Mouse (Mus musculus) neural tube, embryonic 14.5 days (tissue): ENCODE data around the gene Arrdc3. TPM values are rescaled to one million over a fixed set of nuclear protein-coding genes. Genes with fewer than 3 reads are reported as not detected.
"Not testable (repeated sequence)": the region's sequence is repeated elsewhere in the genome, so short reads cannot be mapped to it uniquely, and the experiment has no call there.

Source experiments
- ATAC-seq: fragments of 200-750 bp; cut with Nextera tagmentation; 2 replicates; pipeline ENCODE4 v1.8.0; 2017; ENCODE audit warnings: low read depth, mild to moderate bottlenecking, moderate TSS enrichment, moderate library complexity
- H3K27ac ChIP-seq: fragments of 300-500 bp; sonication (generic); 2 replicates; pipeline ENCODE4 v1.5.1; 2014; ENCODE audit warnings: low read depth, mild to moderate bottlenecking, control low read depth, low read length, moderate library complexity, mixed read lengths
- H3K27me3 ChIP-seq: fragments of 300-500 bp; sonication (generic); 2 replicates; pipeline ENCODE4 v1.6.1; 2014; ENCODE audit warnings: low read length; ENCODE audit not compliant: control insufficient read depth, insufficient read depth
- H3K36me3 ChIP-seq: fragments of 300-500 bp; sonication (generic); 2 replicates; pipeline ENCODE4 v1.6.1; 2014; ENCODE audit warnings: low read length, mixed read lengths; ENCODE audit not compliant: control insufficient read depth, insufficient read depth
- H3K4me1 ChIP-seq: fragments of 300-500 bp; sonication (generic); 2 replicates; pipeline ENCODE4 v1.6.1; 2014; ENCODE audit warnings: low read length; ENCODE audit not compliant: control insufficient read depth, insufficient read depth
- H3K4me2 ChIP-seq: fragments of 300-500 bp; sonication (generic); 2 replicates; pipeline ENCODE4 v1.6.1; 2014; ENCODE audit warnings: mild to moderate bottlenecking, low read depth, low read length, control low read depth
- H3K4me3 ChIP-seq: fragments of 300-500 bp; sonication (generic); 2 replicates; pipeline ENCODE4 v1.5.1; 2014; ENCODE audit warnings: low read depth, low read length, control low read depth, mixed read lengths
- H3K9ac ChIP-seq: fragments of 300-500 bp; sonication (generic); replicated peaks from 2 replicates; pipeline ENCODE4 v1.6.1; 2014; ENCODE audit warnings: low read depth, mild to moderate bottlenecking, control low read depth, low read length, mixed read lengths
- H3K9me3 ChIP-seq: fragments of 300-500 bp; sonication (generic); 2 replicates; pipeline ENCODE4 v1.6.1; 2016; ENCODE audit warnings: low read length; ENCODE audit not compliant: control insufficient read depth
- WGBS: fragments of 180-500 bp; shearing (Covaris S2); extraction: QIAGEN DNeasy Blood & Tissue Kit; methylation state at CpG from one replicate; pipeline ENCODE4 v1.1.7; 2014; 5-methylcytosine and 5-hydroxymethylcytosine counted together
- polyA plus RNA-seq: library from polyadenylated mRNA; unstranded; fragments of >200 nt; fragmentation: Nextera tagmentation; extraction: Ambion mirVana; gene quantifications from 2 replicates; pipeline ENCODE4 v1.2.1, GENCODE M21; 2014

Gene Arrdc3
- polyA plus RNA-seq, 1 experiment from 2014 or later: 38.3 TPM

DNA sequence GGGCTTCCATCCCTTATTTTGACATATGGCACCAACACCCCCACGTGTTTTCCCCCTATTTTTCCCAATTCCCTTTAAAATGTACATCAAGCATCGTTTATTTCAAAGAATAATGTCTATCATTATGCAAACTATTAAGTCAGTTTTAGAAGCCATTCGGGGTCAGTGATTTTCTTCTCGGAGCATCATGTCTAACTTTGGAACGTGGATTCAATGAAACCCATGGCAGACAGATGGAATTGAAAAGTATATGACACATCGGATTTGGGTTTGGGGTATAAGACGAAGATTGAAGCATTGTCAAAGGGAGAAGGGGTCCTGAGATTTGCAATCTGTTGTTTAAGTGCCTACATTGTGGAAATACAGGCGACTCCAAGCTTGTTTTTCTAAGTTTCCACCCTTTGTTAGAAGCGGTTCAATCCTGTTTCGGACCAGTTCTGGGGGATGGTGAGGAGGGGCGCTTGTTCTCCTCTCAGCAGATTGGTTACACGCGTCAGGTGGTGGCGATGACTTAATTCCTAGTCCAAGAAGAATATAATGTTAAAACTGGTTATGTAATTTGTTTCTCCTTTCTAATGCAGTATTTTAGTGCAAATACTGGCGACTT, 1.3 kb downstream of the Arrdc3 start:
- Histone ChIP-seq H3K27ac (peak overlapping the region; percentile 100), H3K4me2 (peak overlapping the region; percentile 51), H3K9ac (peak overlapping the region; percentile 100), H3K4me1 (no peaks in the 10 kb centered on the region; the same call in 1 of the 2 replicates), H3K9me3 (no peaks in the 10 kb centered on the region), H3K4me3 (peak overlapping the region; percentile 93), H3K27me3 (no peaks in the 10 kb centered on the region), H3K36me3 (peaks cover 11% of the 10 kb centered on the region; the same call in 1 of the 2 replicates)
- WGBS: under 1% methylated on average over 15 of the region's 15 CpGs
- no peak for ATAC-seq

GRCm38 (mm10) chr13:80885103-80885833, 2.1 kb downstream of the Arrdc3 start:
- peak overlapping the region; percentile 100 for H3K27ac ChIP-seq
- H3K4me3 ChIP-seq: peak overlapping the region; percentile 93
- peak overlapping the region; percentile 100 for H3K9ac ChIP-seq
- no peaks in the 10 kb centered on the region for H3K9me3 ChIP-seq
- ATAC-seq: peak; percentile 91
- no peaks in the 10 kb centered on the region; the same call in 1 of the 2 replicates for H3K4me1 ChIP-seq
- under 1% methylated on average over 47 of the region's 47 CpGs for WGBS
- no peaks in the 10 kb centered on the region for H3K27me3 ChIP-seq
- H3K4me2 ChIP-seq: peak overlapping the region; percentile 51
- H3K36me3 ChIP-seq: peaks cover 14% of the 10 kb centered on the region; the same call in 1 of the 2 replicates

DNA sequence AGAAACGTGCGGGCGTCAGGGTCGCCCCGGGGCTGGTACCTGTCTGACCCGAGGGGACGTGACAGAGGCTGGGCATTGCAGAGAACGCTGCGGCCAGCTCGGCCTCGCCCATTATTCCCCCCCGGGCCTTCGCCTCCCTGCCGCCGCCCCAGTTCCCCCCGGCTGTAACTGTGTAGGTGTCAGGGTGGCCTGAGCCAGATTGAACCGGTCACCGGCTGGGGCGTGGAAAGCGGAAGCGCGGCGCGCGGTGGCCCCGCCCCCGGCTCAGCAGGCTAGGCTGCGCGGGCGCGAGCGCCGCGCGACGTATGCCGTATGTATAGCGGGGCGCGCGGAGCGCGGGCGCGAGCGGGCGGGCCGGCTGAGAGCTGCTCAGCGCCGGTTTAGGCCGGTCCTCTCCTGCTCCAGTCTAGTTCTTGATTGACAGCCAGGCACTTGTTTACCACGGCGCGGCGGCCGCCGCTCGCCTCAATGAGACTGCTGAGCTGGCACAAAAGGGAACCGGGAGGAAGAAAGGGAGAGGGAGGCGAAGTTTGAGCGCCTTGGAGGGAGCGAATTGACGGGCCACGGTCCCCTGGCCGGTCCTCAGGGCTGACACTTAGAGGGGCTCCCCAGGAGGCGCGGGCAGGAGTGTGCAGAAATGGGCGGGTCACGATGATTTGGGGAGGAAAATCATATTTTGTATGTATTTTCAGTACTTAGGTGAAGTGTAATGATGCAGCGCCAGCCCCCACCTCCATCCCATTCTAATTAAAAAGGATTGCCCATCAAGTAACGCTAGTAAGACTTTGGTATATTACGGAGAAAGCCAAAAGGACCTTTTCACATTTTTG, 2.9 kb downstream of the Arrdc3 start:
- Histone ChIP-seq H3K9ac (peak overlapping the region; percentile 100), H3K9me3 (no peaks in the 10 kb centered on the region), H3K36me3 (peaks cover 22% of the 10 kb centered on the region), H3K27ac (peak overlapping the region; percentile 100), H3K4me1 (no peaks in the 10 kb centered on the region; the same call in 1 of the 2 replicates), H3K4me3 (peak overlapping the region; percentile 93), H3K27me3 (no peaks in the 10 kb centered on the region), H3K4me2 (peak overlapping the region; percentile 39)
- ATAC-seq: peak; percentile 92
- under 1% methylated on average over 69 of the region's 72 CpGs for WGBS

DNA sequence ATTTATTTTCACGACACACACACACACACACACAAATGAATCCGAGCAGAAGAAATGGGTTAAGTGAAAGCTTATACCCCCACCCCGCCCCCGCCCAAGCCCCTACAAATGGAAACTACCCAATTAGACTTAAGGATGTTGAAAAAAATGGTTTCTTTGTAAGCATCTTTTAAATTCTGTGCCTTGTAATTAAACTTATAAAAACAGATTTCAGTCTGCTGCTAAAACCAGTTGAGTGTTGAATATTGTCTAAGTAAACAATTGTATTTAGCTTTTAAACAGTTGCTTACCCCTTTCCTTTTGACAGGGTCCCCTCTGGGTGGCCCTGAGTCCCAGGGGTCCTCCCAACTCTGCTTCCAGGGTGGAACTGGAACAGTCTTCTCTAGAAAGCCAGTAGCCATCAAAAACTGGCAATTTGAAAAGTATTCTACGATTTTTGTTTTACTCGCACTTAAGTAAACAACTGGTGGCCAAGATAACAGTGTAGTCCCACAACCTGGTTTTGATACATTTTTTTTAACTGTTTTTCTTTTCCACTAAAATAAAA, 3.6 kb downstream of the Arrdc3 start:
- Histone ChIP-seq H3K27me3 (no peaks in the 10 kb centered on the region), H3K4me3 (peak overlapping the region; percentile 93)

DNA sequence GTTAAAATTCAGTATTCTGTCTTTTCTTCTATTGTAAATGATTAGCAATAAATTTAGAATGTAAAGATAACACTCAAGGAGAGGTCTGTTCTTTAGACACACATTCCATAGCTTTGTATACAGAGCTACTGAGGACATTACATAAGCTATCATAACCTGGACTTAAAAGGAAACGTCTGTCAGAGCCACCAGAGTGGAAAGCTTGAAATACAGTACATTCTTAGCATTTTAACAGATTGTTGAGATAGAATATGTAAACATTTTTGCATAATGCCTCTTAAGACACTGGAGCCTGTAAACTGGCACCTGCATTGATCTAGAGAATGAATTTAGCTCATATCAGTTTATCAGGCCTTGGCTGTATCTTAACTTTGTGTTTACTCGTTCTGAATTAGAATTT, 4.7 kb downstream of the Arrdc3 start:
- no peak overlapping the region for H3K27ac ChIP-seq
- no peaks in the 10 kb centered on the region for H3K4me1 ChIP-seq
- no peak overlapping the region for H3K4me2 ChIP-seq
- H3K9me3 ChIP-seq: no peaks in the 10 kb centered on the region
- peaks cover 32% of the 10 kb centered on the region for H3K36me3 ChIP-seq
- no peak overlapping the region for H3K4me3 ChIP-seq
- no peak overlapping the region for H3K9ac ChIP-seq
- no peak for ATAC-seq
- WGBS: 70% methylated on average over 2 of the region's 2 CpGs
- no peaks in the 10 kb centered on the region for H3K27me3 ChIP-seq

More for the DNA sequence above, 3.6 kb downstream of the Arrdc3 start:
- no peak for ATAC-seq
- Histone ChIP-seq H3K36me3 (peaks cover 27% of the 10 kb centered on the region), H3K9me3 (no peaks in the 10 kb centered on the region), H3K9ac (peak overlapping the region; percentile 100), H3K27ac (peak overlapping the region; percentile 100), H3K4me1 (no peaks in the 10 kb centered on the region; the same call in 1 of the 2 replicates), H3K4me2 (peak overlapping the region; percentile 39)
- WGBS: 18% methylated on average over 6 of the region's 6 CpGs

DNA sequence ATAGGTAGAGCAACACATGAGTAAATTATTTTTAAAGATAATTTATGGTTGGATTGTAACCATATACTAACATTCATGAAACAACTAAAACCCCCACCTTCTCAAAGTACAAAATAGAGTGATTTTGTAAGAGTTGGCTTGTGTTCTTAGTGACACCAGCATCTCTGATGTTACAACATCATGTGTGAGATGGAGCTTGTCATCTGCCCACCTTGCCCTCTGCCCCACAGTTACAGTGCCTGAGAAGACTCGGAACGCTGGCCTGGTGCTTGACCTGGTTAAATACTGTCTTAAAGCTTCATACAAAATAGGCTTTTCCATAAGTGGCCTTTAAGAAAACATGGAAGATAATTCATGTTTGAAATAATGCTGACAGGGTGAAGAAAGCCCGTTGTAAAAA, 11.7 kb downstream of the Arrdc3 start:
- H3K27ac ChIP-seq, H3K4me2 ChIP-seq, H3K4me1 ChIP-seq, H3K9me3 ChIP-seq, H3K27me3 ChIP-seq, H3K9ac ChIP-seq, H3K4me3 ChIP-seq: not testable (repeated sequence)
- peaks cover 42% of the 10 kb centered on the region for H3K36me3 ChIP-seq
- 0 out of 2 replicates have a peak, but pooled peaks have one; percentile 29 for ATAC-seq
- WGBS: 87% methylated on average over 3 of the region's 3 CpGs

GRCm38 (mm10) chr13:80897411-80897810, 14.2 kb downstream of the Arrdc3 start:
- Histone ChIP-seq H3K27me3 (no peaks in the 10 kb centered on the region), H3K4me1 (no peaks in the 10 kb centered on the region), H3K9ac (no peak overlapping the region), H3K36me3 (peaks cover 24% of the 10 kb centered on the region), H3K27ac (no peak overlapping the region), H3K4me3 (no peak overlapping the region), H3K9me3 (no peaks in the 10 kb centered on the region), H3K4me2 (no peak overlapping the region)
- 65% methylated on average over 1 of the region's 1 CpGs for WGBS
- 0 out of 2 replicates have a peak, but pooled peaks have one; percentile 15 for ATAC-seq

GRCm38 (mm10) chr13:80898095-80898494, 14.9 kb downstream of the Arrdc3 start:
- Histone ChIP-seq H3K36me3 (peaks cover 19% of the 10 kb centered on the region), H3K27ac (no peak overlapping the region), H3K4me3 (no peak overlapping the region), H3K4me1 (no peaks in the 10 kb centered on the region), H3K27me3 (no peaks in the 10 kb centered on the region), H3K4me2 (no peak overlapping the region), H3K9me3 (no peaks in the 10 kb centered on the region), H3K9ac (no peak overlapping the region)
- no peak for ATAC-seq
- WGBS: 89% methylated on average over 4 of the region's 4 CpGs
